Mouse (Mus musculus) heart, embryonic 13.5 days (tissue): ENCODE measurements around the gene Cp. TPM values are rescaled to one million over a fixed set of nuclear protein-coding genes. Genes with fewer than 3 reads are reported as not detected.
"Not testable (repeated sequence)": the region's sequence is repeated elsewhere in the genome, so short reads cannot be mapped to it uniquely, and the experiment has no call there.

Source experiments
- ATAC-seq: fragments of 200-750 bp; cut with Nextera tagmentation; 2 replicates; pipeline ENCODE4 v1.8.0; 2017; ENCODE audit warnings: moderate TSS enrichment; ENCODE audit not compliant: insufficient number of reproducible peaks, low FRiP score, low TSS enrichment; ENCODE audit errors: extremely low read depth
- H3K27ac ChIP-seq: fragments of 300-500 bp; sonication (generic); replicated peaks from 2 replicates; pipeline ENCODE4 v1.5.1; 2015; ENCODE audit warnings: moderate library complexity, mild to moderate bottlenecking, inconsistent platforms
- H3K27me3 ChIP-seq: fragments of 300-500 bp; sonication (generic); replicated peaks from 2 replicates; pipeline ENCODE4 v1.6.1; 2015; ENCODE audit warnings: mild to moderate bottlenecking, inconsistent platforms
- H3K36me3 ChIP-seq: fragments of 300-500 bp; sonication (generic); 2 replicates; pipeline ENCODE4 v1.6.1; 2015; ENCODE audit warnings: mild to moderate bottlenecking, inconsistent platforms
- H3K4me1 ChIP-seq: fragments of 300-500 bp; sonication (generic); 2 replicates; pipeline ENCODE4 v1.6.1; 2015; ENCODE audit warnings: inconsistent platforms
- H3K4me2 ChIP-seq: fragments of 300-500 bp; sonication (generic); 2 replicates; pipeline ENCODE4 v1.6.1; 2015; ENCODE audit warnings: inconsistent platforms, mild to moderate bottlenecking, moderate library complexity
- H3K4me3 ChIP-seq: fragments of 300-500 bp; sonication (generic); 2 replicates; pipeline ENCODE4 v1.5.1; 2015; ENCODE audit warnings: moderate library complexity, mild to moderate bottlenecking, inconsistent platforms
- H3K9ac ChIP-seq: fragments of 300-500 bp; sonication (generic); 2 replicates; pipeline ENCODE4 v1.6.1; 2015; ENCODE audit warnings: inconsistent platforms, mild to moderate bottlenecking, moderate library complexity
- H3K9me3 ChIP-seq: fragments of 300-500 bp; sonication (generic); 2 replicates; pipeline ENCODE4 v1.6.1; 2016; ENCODE audit warnings: inconsistent platforms
- WGBS: fragments of 180-500 bp; shearing (Covaris S2); methylation state at CpG from one replicate; pipeline ENCODE4 v1.1.7; 2015; ENCODE audit warnings: mixed read lengths; 5-methylcytosine and 5-hydroxymethylcytosine counted together
- polyA plus RNA-seq: library from polyadenylated mRNA; unstranded; fragments of >200 nt; fragmentation: Nextera tagmentation; extraction: Ambion mirVana; gene quantifications from 2 replicates; pipeline ENCODE4 v1.2.1, GENCODE M21; 2015

The Cp gene
- polyA plus RNA-seq, 1 experiment from 2014 or later: 1.3 TPM

DNA sequence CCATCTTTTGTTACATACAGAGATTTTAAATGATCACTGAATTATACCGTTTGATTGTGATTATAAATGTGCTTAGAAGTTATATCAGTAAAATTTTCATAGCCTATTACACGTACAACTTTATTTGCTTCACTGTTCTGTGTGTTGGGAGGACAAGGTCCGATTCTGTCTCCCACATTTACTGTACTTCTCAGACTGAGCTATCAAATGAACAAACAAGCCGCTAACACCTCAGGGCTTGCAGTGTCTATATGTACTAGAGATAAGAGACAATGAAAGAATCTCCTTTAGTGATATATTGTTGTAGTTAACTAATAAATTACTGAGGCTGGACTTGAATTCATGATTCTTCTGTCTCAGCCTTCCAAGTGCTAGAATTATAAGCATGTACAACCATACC, 50.4 kb downstream of the Cp start:
- Histone ChIP-seq H3K27me3 (no peaks in the 10 kb centered on the region), H3K9ac (no peak overlapping the region), H3K4me1 (no peaks in the 10 kb centered on the region), H3K36me3 (peaks cover 61% of the 10 kb centered on the region), H3K9me3 (no peaks in the 10 kb centered on the region), H3K4me2 (no peak overlapping the region), H3K27ac (no peak overlapping the region), H3K4me3 (no peak overlapping the region)
- ATAC-seq: no peak
- 87% methylated on average over 4 of the region's 4 CpGs for WGBS

DNA sequence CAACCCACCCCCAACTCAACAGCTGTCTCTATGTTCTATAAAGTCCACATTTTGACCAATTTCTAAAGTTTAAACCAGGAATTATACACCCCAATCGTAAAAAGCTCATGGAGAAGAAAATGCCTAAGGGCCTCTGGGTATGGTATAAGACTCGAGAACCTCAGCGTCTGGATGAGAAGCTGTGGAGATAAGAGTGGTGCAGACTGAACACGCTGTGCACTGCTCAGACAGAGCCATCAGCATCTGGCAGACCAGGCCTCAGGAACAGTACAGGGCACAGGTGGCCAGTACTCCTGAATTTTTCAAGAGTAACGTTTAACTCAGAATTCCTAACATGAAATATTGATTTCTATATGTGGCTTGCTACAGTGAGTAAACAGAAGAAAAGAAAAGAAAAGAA, 50.9 kb downstream of the Cp start:
- H3K4me3 ChIP-seq: no peak overlapping the region
- H3K27ac ChIP-seq: no peak overlapping the region
- no peak overlapping the region for H3K9ac ChIP-seq
- ATAC-seq: no peak
- WGBS: 57% methylated on average over 5 of the region's 5 CpGs
- no peak overlapping the region for H3K4me2 ChIP-seq
- no peaks in the 10 kb centered on the region for H3K4me1 ChIP-seq
- H3K36me3 ChIP-seq: peaks cover 61% of the 10 kb centered on the region
- no peaks in the 10 kb centered on the region for H3K9me3 ChIP-seq
- H3K27me3 ChIP-seq: no peaks in the 10 kb centered on the region

DNA sequence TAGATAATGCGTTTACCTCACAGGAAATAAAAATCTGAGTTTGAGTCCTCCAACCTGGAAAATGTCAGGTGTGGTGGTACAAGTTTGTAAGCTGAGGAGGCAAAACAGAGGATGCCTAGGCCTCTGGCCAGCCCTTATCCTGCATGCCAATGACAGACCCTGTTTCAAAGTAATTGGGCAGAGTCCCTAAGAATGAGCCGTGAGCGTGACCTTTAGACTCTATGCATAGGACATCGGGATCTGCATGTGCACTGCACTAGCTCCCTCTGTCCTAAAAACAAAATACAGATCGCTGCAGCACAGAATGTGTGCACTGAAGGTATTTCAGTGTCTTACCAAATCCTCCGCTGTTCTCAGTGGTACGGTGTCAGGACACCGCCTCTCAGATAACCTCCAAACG, 53.6 kb downstream of the Cp start:
- Histone ChIP-seq H3K4me3 (no peak overlapping the region), H3K4me2 (no peak overlapping the region), H3K27me3 (no peaks in the 10 kb centered on the region), H3K4me1 (no peaks in the 10 kb centered on the region), H3K36me3 (peaks cover 67% of the 10 kb centered on the region), H3K27ac (no peak overlapping the region), H3K9ac (no peak overlapping the region), H3K9me3 (no peaks in the 10 kb centered on the region)
- WGBS: 86% methylated on average over 9 of the region's 9 CpGs
- no peak for ATAC-seq

DNA sequence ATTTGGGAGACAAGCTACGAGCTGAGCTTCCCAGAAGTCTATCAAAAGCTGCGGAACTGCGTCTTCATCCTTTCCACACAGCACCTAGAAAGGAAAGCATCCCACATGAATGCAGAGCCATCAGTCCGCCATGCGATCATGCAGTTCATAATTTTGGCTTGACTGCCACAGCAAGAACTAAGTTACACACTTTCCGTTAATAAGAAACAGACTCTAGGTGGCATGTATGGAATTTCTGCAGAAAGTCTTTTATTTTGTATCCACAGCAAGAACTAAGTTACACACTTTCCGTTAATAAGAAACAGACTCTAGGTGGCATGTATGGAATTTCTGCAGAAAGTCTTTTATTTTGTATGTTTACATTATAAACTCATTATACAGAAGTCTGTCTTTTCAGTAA, 54.1 kb downstream of the Cp start:
- 82% methylated on average over 7 of the region's 7 CpGs for WGBS

DNA sequence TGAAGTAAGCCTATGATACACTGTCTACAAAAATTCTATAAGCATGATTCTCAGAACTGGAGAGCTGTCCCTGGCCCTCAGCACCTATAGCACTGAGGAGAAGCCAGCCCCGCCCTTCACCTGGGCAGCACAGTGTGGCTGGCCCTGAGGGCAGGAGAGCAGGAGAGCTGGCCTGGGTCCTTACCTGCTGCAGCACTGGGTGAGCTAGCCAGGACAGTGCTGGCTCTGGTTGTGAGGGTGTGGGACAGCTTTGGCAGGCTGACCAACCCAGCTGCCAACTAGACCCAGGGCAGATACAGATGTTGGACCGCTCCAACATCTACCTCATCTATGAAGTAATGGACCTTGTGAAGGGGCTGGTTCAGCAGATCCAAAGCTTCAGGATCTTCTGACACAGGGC, 57.6 kb downstream of the Cp start:
- no peaks in the 10 kb centered on the region for H3K9me3 ChIP-seq
- no peaks in the 10 kb centered on the region for H3K4me1 ChIP-seq
- no peak overlapping the region for H3K9ac ChIP-seq
- H3K27ac ChIP-seq: no peak overlapping the region
- H3K4me2 ChIP-seq: no peak overlapping the region
- peaks cover 82% of the 10 kb centered on the region for H3K36me3 ChIP-seq
- 92% methylated on average over 2 of the region's 2 CpGs for WGBS
- no peak for ATAC-seq
- H3K4me3 ChIP-seq: no peak overlapping the region
- no peaks in the 10 kb centered on the region for H3K27me3 ChIP-seq

More for the DNA sequence above, 54.1 kb downstream of the Cp start:
- not testable (repeated sequence) for ATAC-seq, H3K4me2 ChIP-seq, H3K27ac ChIP-seq, H3K27me3 ChIP-seq, H3K4me3 ChIP-seq, H3K4me1 ChIP-seq, H3K9ac ChIP-seq, H3K9me3 ChIP-seq
- H3K36me3 ChIP-seq: peaks cover 72% of the 10 kb centered on the region

DNA sequence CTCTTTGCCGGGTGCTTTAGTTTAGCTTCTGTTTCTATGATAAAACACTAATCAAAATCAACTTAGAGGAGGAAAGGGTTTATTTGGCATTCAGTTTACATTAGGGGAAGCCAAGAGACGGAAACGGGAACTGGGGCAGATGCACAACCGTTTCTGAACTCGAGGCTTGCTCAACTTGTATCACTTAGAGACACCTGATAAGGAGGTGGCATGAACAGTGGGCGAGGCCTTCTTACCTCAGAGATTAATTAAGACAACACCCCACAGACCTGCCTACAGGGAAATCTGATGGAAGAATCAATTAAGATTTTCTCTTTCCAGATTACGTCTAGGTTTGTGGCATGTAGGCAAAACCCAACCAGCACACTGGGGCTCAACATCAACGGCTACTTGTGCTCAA, 61.2 kb downstream of the Cp start:
- H3K4me2 ChIP-seq: no peak overlapping the region
- H3K9ac ChIP-seq: no peak overlapping the region
- H3K27ac ChIP-seq: no peak overlapping the region
- no peaks in the 10 kb centered on the region for H3K9me3 ChIP-seq
- H3K4me1 ChIP-seq: no peaks in the 10 kb centered on the region
- no peak overlapping the region for H3K4me3 ChIP-seq
- no peak for ATAC-seq
- peaks cover 80% of the 10 kb centered on the region for H3K36me3 ChIP-seq
- no peaks in the 10 kb centered on the region for H3K27me3 ChIP-seq
- 63% methylated on average over 8 of the region's 8 CpGs for WGBS

DNA sequence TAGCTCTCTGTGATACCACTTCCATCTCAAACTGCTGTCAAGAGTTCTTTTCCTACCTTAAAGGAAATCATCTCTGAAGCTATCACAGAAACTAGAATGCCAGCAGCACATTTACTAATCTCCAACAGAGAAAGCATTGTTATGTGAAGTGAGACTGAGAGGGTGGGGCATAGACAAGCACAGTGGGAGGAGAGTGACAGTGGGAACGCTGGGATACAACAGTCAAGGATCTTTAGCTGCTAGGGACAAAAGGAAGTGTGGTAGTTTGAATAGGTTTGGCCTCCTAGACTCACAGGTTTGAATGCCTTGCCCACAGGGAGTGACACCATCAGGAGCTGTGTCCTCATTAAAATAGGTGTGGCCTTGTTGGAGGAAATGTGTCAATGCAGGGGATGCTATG, 67.0 kb downstream of the Cp start:
- H3K9ac ChIP-seq: no peak overlapping the region
- H3K27me3 ChIP-seq: no peaks in the 10 kb centered on the region
- no peak overlapping the region for H3K4me2 ChIP-seq
- H3K36me3 ChIP-seq: peaks cover 82% of the 10 kb centered on the region
- no peaks in the 10 kb centered on the region for H3K9me3 ChIP-seq
- H3K4me3 ChIP-seq: no peak overlapping the region
- no peak for ATAC-seq
- no peaks in the 10 kb centered on the region for H3K4me1 ChIP-seq
- H3K27ac ChIP-seq: no peak overlapping the region
- WGBS: 69% methylated on average over 1 of the region's 1 CpGs

DNA sequence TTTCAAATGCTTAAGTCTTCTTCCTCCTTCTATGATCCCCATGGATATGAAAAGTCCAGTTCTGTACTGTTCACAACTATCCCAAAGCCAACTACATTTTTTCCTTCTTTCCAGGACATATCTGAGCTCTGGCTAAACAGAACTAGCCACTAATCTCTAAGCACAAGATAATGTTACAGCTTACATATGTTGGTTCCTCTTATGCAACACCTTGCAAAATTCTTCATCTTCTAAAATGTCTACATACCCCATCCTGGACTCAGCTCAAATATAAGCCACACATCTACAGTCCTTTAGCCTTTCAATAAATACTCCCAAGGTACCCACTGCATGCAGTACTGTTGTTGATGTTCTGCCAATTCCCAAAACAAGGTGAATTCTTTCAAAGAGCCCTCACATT, 69.6 kb downstream of the Cp start:
- Histone ChIP-seq H3K4me2 (no peak overlapping the region), H3K4me1 (no peaks in the 10 kb centered on the region), H3K27me3 (no peaks in the 10 kb centered on the region), H3K9ac (no peak overlapping the region), H3K27ac (no peak overlapping the region), H3K36me3 (peaks cover 81% of the 10 kb centered on the region), H3K4me3 (no peak overlapping the region), H3K9me3 (no peaks in the 10 kb centered on the region)
- ATAC-seq: no peak

DNA sequence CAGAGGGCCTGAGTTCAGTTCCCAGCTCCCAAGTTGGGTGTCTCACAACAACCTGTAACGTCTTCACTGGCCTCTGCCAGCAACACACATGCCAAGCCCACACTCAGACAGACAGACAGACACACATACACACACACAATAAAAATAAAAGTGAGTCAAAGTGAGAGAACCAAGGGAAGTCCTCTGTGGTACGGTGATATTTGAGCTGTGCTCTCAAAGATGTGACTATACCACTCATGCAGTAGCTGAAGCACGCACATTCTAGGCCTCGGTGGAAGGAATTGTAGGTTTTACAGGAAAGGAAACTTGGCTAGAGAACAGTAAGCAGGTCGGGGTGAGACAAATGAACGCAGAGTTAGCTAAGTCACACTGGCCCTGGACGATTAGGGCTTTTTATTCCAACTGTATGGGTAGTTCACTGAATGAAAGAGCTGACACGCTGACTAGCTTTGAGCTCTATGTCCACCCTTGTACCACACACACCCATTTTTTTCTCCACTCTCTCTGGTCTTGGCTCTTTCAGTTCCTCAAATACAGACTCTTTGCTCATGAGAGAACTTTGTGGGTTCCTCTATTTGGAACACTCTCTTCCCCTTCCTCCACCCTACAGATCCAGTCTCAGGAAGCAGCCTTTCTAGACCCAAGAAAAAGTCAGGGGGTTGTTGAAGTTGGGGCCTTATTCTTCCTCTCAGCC, 70.3 kb downstream of the Cp start:
- WGBS: 83% methylated on average over 8 of the region's 8 CpGs
- no peak for ATAC-seq
- Histone ChIP-seq H3K9me3 (no peaks in the 10 kb centered on the region), H3K4me3 (no peak overlapping the region), H3K27me3 (no peaks in the 10 kb centered on the region), H3K36me3 (peaks cover 75% of the 10 kb centered on the region), H3K4me1 (no peaks in the 10 kb centered on the region), H3K27ac (no peak overlapping the region), H3K9ac (no peak overlapping the region), H3K4me2 (no peak overlapping the region)

DNA sequence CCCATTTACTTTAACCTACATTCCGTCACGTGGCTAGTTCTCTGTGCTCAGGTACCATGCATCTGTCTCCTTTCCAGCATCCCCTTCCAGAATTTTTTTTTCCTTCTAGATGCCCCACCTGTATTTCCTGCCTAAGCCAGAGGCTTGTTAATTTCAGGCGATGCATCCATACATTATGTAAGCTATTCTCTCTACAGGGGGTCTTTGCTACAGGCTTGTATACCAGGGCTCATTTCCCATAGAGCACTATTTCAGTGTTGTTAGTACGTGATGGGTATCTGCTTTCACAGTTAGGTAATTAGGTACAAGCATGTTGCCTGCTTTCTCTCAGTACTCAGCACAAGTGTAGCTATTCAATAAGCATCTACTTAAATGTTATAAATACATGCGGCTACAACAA, 70.9 kb downstream of the Cp start:
- Histone ChIP-seq H3K4me1 (no peaks in the 10 kb centered on the region), H3K4me3 (no peak overlapping the region), H3K4me2 (no peak overlapping the region), H3K36me3 (peaks cover 68% of the 10 kb centered on the region), H3K27me3 (no peaks in the 10 kb centered on the region), H3K9ac (no peak overlapping the region), H3K9me3 (no peaks in the 10 kb centered on the region), H3K27ac (no peak overlapping the region)
- WGBS: 83% methylated on average over 5 of the region's 5 CpGs
- ATAC-seq: no peak

DNA sequence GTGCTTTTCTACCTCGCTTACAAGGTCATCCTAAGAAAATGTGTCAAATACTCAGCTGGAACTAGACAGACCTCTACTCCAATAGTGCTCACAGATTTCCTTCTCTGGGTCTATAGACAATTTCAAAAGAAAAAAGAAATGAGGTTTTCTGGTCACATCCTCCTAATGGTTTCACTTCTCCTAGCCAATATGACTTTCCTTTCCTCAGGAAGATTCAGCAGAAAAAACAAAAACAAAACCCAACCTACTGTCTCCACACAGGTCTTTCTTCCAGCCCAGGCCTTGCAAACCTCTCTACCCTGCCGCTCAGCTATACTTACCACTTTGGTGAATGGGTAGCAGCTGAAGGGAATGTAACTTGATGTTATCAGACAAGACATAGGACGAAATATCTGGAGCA, 71.8 kb downstream of the Cp start:
- peaks cover 3% of the 10 kb centered on the region for H3K4me1 ChIP-seq
- H3K36me3 ChIP-seq: peaks cover 60% of the 10 kb centered on the region
- WGBS: 89% methylated on average over 3 of the region's 3 CpGs
- no peak overlapping the region for H3K27ac ChIP-seq
- H3K9me3 ChIP-seq: no peaks in the 10 kb centered on the region
- no peak for ATAC-seq
- H3K4me2 ChIP-seq: no peak overlapping the region
- H3K4me3 ChIP-seq: no peak overlapping the region
- H3K27me3 ChIP-seq: no peaks in the 10 kb centered on the region
- H3K9ac ChIP-seq: no peak overlapping the region

DNA sequence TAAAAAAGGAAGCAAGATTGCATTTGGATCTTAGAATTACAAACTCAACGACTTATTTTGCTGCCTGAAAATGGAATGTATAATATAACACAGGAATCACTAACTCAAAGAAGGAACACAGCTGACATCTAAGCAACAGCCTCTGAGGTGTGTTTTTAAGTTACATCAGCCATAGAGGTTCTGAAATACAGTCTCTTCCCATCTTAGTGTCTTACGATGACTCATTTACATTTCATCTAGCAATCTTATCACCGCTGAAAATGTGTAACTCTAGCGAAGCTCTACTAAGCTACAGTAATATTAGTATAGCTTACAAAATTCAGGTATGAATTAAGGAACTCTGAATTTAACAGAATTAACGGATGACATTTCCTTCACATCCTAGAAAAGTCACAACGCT, 74.0 kb downstream of the Cp start:
- WGBS: 84% methylated on average over 6 of the region's 6 CpGs
- no peak for ATAC-seq

More for the DNA sequence above, 74.0 kb downstream of the Cp start:
- Histone ChIP-seq H3K27me3 (no peaks in the 10 kb centered on the region), H3K36me3 (peaks cover 38% of the 10 kb centered on the region), H3K4me1 (peaks cover 13% of the 10 kb centered on the region), H3K9me3 (no peaks in the 10 kb centered on the region), H3K4me3 (no peak overlapping the region), H3K4me2 (no peak overlapping the region), H3K27ac (no peak overlapping the region), H3K9ac (no peak overlapping the region)
